Mouse (Mus musculus): ENCODE data around the gene Nck1. TPM values are rescaled to one million over a fixed set of nuclear protein-coding genes. Genes with fewer than 3 reads are reported as not detected.

Nck1 gene
- total RNA-seq, 4 experiments from 2014 or later = 37.5 to 45.2 (median 42.9) TPM

GRCm38 (mm10) chr9:100535618-100536262, 10.2 kb downstream of the Nck1 start:
- no peak for DNase-seq (ENCODE audit: low spot score)

GRCm38 (mm10) chr9:100534686-100535085, 11.2 kb downstream of the Nck1 start:
- no peak for DNase-seq (ENCODE audit: low spot score)

- no peak for DNase-seq (ENCODE audit: low spot score)
These were observed 13.0 kb downstream of the Nck1 start for GRCm38 (mm10) chr9:100532847-100533505.

GRCm38 (mm10) chr9:100531296-100531695, 14.6 kb downstream of the Nck1 start:
- no peak for DNase-seq (ENCODE audit: low spot score)

GRCm38 (mm10) chr9:100525225-100525624, 20.7 kb downstream of the Nck1 start:
- DNase-seq (ENCODE audit: low spot score) = no peak

- no peak for DNase-seq (ENCODE audit: low spot score)
These were observed 23.9 kb downstream of the Nck1 start for GRCm38 (mm10) chr9:100522029-100522428.

- peak; percentile 81 for DNase-seq (ENCODE audit: low spot score)
These were observed 25.3 kb downstream of the Nck1 start for GRCm38 (mm10) chr9:100520586-100520985.

- DNase-seq (ENCODE audit: low spot score) = no peak
These were observed 25.9 kb downstream of the Nck1 start for GRCm38 (mm10) chr9:100520012-100520411.

GRCm38 (mm10) chr9:100507581-100507980, 38.4 kb downstream of the Nck1 start:
- DNase-seq (ENCODE audit: low spot score) = peak; percentile 75

- DNase-seq (ENCODE audit: low spot score) = peak; percentile 88
These were observed 39.3 kb downstream of the Nck1 start for GRCm38 (mm10) chr9:100506652-100507051.

- DNase-seq (ENCODE audit: low spot score) = no peak
These were observed 40.4 kb downstream of the Nck1 start for GRCm38 (mm10) chr9:100505498-100505897.

GRCm38 (mm10) chr9:100493611-100494261, 52.2 kb downstream of the Nck1 start:
- DNase-seq (ENCODE audit: low spot score) = no peak

GRCm38 (mm10) chr9:100491424-100491823, 54.5 kb downstream of the Nck1 start:
- DNase-seq (ENCODE audit: low spot score) = no peak

GRCm38 (mm10) chr9:100488969-100489368, 57.0 kb downstream of the Nck1 start:
- no peak for DNase-seq (ENCODE audit: low spot score)

- DNase-seq (ENCODE audit: low spot score) = peak; percentile 56
These were observed 57.7 kb downstream of the Nck1 start for GRCm38 (mm10) chr9:100488056-100488713.

GRCm38 (mm10) chr9:100486431-100486830, 59.5 kb downstream of the Nck1 start, which contains the start of gene Il20rb:
Gene Il20rb, minus strand, starts transcription at chr9:100486788.
- no peak for DNase-seq (ENCODE audit: low spot score)

GRCm38 (mm10) chr9:100483318-100483717, 62.6 kb downstream of the Nck1 start:
- no peak for DNase-seq (ENCODE audit: low spot score)

GRCm38 (mm10) chr9:100481626-100482025, 64.3 kb downstream of the Nck1 start:
- DNase-seq (ENCODE audit: low spot score) = no peak

GRCm38 (mm10) chr9:100474056-100474455, 71.9 kb downstream of the Nck1 start:
- no peak for DNase-seq (ENCODE audit: low spot score)

- DNase-seq (ENCODE audit: low spot score) = no peak
These were observed 72.6 kb downstream of the Nck1 start for GRCm38 (mm10) chr9:100473361-100473760.

- DNase-seq (ENCODE audit: low spot score) = no peak
These were observed 73.0 kb downstream of the Nck1 start for GRCm38 (mm10) chr9:100472931-100473330.

GRCm38 (mm10) chr9:100471605-100471953, 74.4 kb downstream of the Nck1 start:
- DNase-seq (ENCODE audit: low spot score) = no peak

Data from heart, adult 8-10 months (tissue).